Mouse (Mus musculus): ENCODE results near the gene Mical2.

Mical2 gene

GRCm38 (mm10) chr7:112241211-112241944 lies 15.7 kb downstream of the Mical2 start:
- peak; percentile 75 for DNase-seq (ENCODE audit: low spot score in 2 of 2)

DNA sequence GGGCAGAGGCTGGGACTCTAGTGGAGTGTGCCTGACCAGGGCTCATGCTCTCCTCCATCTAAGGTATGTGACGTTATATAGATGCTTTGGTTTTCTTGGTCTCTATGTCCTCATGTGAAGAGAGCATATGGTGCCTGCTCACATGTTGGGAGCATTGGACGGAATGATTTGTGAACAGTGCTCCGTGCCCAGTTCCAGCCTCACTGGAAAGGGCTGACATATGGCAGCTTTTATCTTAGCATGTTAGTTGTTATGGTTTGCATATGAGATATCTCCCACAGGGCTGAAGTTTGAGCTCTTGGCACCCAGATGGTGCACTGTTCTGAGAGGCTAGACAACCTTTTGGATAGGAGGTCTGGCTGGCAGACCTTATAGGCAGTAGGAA lies 16.3 kb downstream of the Mical2 start:
- DNase-seq (ENCODE audit: low spot score in 2 of 2) = no peak

GRCm38 (mm10) chr7:112242587-112242986 lies 16.9 kb downstream of the Mical2 start:
- no peak for DNase-seq (ENCODE audit: low spot score in 2 of 2)

DNA sequence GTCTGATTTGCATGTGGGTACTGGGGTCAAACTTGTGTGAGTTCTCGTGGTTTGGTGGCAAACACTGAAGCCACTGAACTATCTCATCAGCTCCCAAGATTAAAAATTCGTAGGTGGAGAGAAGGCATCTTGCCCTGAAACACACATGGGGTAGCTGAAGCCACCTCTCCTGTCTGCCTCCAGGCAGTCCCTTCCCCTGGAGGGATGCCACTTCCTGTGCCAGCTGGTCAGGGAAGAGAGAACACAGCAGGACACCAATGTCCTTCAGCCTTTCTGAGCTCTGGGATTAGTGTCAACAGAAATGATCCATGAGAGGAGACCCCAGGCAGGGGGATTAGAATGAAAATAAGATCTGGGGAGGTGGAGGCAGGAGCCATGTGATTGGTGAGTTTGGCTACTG lies 18.4 kb downstream of the Mical2 start:
- no peak for DNase-seq (ENCODE audit: low spot score in 2 of 2)

DNA sequence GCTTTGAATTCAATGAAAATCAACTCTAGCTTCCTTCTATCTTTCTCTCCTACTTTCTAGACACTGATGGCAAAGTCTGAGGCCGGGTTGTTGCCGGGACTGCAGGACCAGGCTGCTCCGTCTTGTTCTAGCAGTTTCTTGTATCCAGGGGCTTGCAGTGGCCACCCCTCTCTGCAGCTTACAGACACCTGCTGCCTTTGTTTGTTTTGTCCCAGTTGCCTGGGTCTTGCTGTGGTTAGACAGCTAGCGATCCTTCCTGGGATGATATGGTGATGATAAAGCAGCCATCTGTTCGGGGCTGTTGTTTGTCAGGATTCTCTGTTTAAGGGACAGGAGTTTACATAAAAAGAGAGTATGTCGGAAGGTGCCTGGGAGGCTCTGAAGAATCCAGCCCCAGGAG lies 19.0 kb downstream of the Mical2 start:
- DNase-seq (ENCODE audit: low spot score in 2 of 2) = no peak

- no peak for DNase-seq (ENCODE audit: low spot score in 2 of 2)
These were observed 20.3 kb downstream of the Mical2 start for GRCm38 (mm10) chr7:112245839-112246438.

DNA sequence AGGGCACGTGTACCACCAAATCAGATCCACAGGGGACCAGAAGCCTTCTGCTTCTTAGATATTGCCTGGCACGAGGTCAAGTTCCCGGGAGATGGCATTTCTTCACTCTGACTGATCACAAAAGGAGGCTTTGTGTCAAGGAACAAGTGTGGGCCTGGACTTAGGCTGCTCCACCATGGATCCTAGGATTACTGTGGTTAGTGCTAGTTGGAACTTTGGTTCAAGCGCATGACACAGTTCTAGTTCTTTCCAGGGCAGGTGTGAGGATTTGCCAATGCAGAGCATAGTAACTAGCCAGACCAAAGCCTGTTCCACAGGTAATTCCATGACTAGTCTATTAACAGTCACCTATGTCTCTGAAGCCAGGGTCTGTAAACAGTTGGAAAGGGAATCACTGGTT lies 20.8 kb downstream of the Mical2 start:
- DNase-seq (ENCODE audit: low spot score in 2 of 2) = no peak

GRCm38 (mm10) chr7:112247890-112248289 lies 22.2 kb downstream of the Mical2 start:
- DNase-seq (ENCODE audit: low spot score in 2 of 2) = no peak

DNA sequence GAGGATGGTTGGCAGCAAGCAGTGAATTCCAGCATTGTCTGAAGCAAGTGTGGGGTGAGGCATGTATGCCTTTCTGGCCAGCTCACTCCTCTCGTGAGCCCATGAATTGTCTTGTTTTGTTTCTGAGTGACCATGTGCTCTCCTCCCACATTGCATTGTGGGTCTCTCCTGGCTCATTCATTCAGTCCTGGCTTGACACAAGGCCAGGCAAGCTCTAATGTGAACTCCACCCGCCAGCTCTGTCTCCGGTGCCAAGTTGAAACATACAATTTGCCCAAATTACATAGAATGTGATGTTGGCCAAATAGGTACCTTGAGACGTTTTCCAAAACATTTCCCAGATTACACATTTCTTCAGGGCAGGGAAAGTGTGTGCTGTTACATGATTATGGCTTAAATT lies 23.8 kb downstream of the Mical2 start:
- DNase-seq (ENCODE audit: low spot score in 2 of 2) = no peak

DNA sequence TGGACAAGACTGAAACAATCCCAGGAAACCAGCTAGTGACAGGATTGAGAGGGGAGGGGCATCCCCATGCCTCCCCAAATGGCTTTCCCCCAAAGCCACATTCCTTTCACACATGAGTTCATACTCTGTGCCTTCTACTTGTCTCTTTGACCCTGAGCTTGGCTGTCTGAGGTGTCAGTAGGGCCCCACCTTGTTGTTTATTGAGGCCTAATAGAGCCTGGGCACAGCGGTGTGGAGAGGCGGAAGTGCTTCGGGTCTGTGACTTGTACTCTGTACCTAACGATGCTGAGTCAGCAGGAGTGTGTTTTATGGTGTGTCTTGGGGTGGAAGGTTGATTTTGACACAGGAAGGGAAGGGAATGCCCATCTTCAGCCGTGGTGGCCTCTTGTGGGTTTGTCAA lies 26.4 kb downstream of the Mical2 start:
- DNase-seq (ENCODE audit: low spot score in 2 of 2) = no peak

DNA sequence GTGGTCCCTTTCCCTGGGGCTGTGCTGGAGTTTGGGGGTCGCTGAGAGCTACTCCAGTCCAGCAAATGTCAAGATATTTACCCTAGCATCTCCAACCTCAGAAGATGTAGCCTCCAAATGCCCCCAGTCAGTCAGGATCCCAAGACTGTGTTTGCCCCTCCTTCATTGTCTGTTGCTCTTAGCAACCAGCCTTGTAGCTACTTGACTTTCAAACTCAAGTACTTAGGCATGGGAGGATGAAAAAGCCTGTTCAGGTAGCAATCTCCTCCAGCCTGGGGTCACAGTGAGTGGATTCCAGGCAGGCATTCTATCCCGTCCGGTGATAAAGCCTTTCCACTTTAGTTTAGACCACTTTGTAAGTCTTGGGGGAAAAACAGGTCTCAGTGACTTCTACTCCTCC lies 28.6 kb downstream of the Mical2 start:
- DNase-seq (ENCODE audit: low spot score in 2 of 2) = no peak

GRCm38 (mm10) chr7:112255248-112255866 lies 29.7 kb downstream of the Mical2 start:
- no peak for DNase-seq (ENCODE audit: low spot score in 2 of 2)

DNA sequence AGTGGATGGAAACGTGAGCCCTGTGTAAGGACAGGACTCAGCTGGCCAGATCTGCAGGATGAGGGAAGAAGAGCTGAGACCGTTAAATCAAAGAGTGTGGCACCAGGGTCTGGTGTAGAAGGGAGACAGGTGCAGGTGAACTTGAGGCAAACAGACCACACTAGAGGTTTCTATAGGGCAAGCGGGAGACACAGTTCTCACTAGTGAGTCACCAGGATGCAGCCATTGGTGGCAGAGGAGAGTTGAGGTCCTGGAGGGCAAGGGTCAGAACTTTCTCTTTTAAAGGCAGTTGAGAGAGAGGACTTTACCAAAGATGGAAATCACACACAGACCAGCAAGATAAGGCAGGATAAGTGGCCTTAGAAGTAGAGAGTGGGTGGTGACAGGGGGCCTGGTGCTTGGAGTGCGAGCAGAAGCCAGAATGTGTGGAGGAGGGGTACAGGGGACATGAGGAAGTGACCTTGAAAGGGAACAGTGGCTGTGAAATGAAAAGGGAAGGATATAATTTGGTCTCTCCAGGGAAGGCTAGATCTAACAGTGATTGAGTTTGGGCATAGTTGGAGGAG lies 32.8 kb downstream of the Mical2 start:
- no peak for DNase-seq (ENCODE audit: low spot score in 2 of 2)

- no peak for DNase-seq (ENCODE audit: low spot score in 2 of 2)
These were observed 33.6 kb downstream of the Mical2 start for GRCm38 (mm10) chr7:112259286-112259685.

DNA sequence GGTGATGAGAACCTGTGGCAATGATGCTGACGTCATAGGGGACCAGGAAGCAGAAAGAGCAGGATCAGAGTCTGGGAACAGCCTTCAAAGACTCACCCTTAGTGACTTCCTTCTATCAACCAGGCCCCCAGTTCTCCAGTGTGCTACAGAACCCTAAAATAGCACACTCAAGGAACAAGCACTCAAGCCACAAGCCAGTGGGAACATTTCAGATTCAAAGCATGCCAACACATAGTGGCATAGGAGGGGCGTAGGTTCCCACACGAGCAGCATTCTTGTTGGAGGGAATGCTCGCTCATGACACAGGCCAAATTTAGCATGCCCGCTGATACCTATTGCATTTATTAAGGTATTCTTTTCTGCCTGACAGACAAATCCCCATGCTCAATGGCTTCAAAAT lies 35.5 kb downstream of the Mical2 start:
- DNase-seq (ENCODE audit: low spot score in 2 of 2) = no peak

- DNase-seq (ENCODE audit: low spot score in 2 of 2) = no peak
These were observed 41.6 kb downstream of the Mical2 start for GRCm38 (mm10) chr7:112267266-112267665.

DNA sequence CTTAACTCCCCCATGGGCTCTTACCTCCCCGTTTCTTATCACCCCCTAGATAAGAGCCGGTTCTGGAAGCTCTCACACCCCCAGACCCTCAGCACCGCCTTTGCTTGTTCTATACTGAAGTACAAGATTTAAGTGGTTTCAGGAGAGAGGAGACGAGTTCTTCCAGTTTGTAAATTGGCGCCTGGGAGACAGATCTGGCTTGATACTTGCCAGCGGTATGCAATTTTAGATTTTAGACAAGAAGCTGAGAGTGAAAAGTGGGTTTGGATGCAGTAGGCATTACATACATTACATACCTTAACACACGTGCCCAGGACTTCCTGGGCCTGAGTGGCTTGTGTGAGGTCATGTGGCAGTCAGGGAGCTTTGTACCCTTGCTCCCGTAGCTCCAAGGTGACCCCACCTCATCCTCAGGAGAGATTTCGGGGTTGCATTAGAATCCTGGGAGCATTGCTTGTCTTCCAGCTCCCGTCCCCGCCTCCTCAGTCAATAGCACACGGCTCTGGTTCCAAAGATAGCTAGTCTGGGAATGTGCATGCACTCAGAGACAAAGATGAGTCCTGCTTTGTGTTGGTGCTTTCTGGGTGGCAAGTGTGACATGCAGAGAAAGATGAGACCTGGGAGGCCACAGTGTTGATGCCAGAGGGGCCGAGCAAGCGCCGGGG lies 43.2 kb downstream of the Mical2 start:
- no peak for DNase-seq (ENCODE audit: low spot score in 2 of 2)

- DNase-seq (ENCODE audit: low spot score in 2 of 2) = no peak
These were observed 45.2 kb downstream of the Mical2 start for GRCm38 (mm10) chr7:112270870-112271269.

GRCm38 (mm10) chr7:112271627-112272026 lies 46.0 kb downstream of the Mical2 start:
- no peak for DNase-seq (ENCODE audit: low spot score in 2 of 2)

- no peak for DNase-seq (ENCODE audit: low spot score in 2 of 2)
These were observed 47.0 kb downstream of the Mical2 start for GRCm38 (mm10) chr7:112272692-112273091.

- no peak for DNase-seq (ENCODE audit: low spot score in 2 of 2)
These were observed 47.8 kb downstream of the Mical2 start for GRCm38 (mm10) chr7:112273451-112273850.

DNA sequence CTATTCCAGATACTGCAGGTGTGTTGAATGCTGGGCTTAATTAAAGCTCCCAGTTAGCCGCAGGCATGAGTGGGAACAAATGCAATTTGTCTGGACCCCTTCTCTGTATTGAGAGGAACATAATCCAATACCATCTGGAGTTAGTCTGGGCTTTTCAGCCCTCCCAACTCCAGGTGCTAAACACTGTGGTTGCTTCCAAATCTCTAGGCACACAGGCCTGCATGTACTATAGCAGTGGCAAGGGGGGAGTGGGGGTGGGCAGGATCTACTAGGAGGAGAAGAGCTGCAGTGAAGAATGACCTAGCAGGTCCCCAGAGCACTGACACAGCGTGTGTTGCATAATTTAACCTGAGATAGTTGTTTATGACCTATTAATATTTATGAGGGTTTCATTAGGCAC lies 49.0 kb downstream of the Mical2 start:
- DNase-seq (ENCODE audit: low spot score in 2 of 2) = no peak

Measured in right cerebral cortex, adult 2 months (tissue).